Mouse (Mus musculus) bone marrow macrophage, adult 2 months (primary cell): ENCODE results near the gene Rpgrip1l.

ENCODE experiments used
- CTCF ChIP-seq: IDR thresholded peaks from 2 replicates; pipeline ENCODE4 v1.5.1; 2012; ENCODE audit warnings: low read depth, mild to moderate bottlenecking, low read length, moderate library complexity
- POLR2A ChIP-seq: IDR thresholded peaks from 2 replicates; pipeline ENCODE4 v1.6.1; 2012; ENCODE audit warnings: mild to moderate bottlenecking, low read depth, low read length, borderline replicate concordance

DNA sequence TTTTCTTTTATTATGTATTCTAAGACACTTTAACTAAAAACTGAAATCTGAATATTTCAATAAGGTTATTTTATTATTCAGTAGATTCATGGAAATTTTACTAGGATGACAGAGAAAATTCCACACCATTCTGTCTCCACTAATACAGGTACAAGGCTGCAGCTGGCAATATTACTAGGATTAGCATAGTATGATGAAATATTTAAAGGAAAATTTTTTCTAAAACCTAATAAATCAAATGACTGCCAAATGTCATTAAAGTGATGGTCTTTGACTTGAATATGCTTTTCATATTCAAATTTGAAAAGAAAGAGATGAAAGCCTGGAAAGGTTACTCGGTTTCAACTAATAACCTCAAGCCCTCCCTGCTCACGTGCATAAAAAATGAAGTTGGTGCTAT lies 79.0 kb downstream of the Rpgrip1l start:
- TF ChIP-seq POLR2A, result no peak
- no peak for TF ChIP-seq CTCF
